Mouse (Mus musculus): ENCODE measurements at regions not wholly inside any gene's neighbourhood (a gene's known extent, or its start where the extent isn't known, plus 50 kb on each side); places are given as distances from the start of the nearest gene placed in this dataset.

DNA sequence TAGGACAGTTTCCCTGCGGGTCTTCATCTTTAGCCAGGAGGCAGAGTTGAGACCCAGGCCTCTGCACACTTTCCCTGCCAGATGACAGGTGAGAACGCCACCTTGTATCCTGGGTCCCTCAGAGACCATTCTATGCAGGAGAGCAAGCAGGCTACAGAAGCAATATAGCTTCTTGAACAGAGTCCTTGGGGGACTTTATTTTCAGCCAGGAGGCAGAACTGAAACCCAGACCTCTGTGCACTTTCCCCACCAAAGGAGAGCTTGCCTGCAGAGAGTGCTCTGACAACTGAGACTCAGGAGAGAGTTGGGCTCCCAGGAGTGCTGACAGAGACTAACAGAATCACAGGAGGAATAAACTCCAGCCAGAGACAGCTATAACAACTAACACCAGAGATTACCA, 185.5 kb downstream of the Olfr693 start:
- Histone ChIP-seq H3K9ac (replicated peaks; ENCODE audit: low read depth, low read length) (no peak overlapping the region), H3K27me3 (ENCODE audit: control insufficient read depth, insufficient read depth, low read length) (no peaks in the 10 kb centered on the region), H3K4me2 (ENCODE audit: low read depth, low read length) (no peak overlapping the region), H3K36me3 (replicated peaks; ENCODE audit: control insufficient read depth, insufficient read depth, low read length) (no peaks in the 10 kb centered on the region), H3K27ac (ENCODE audit: low read depth) (no peak overlapping the region), H3K4me1 (ENCODE audit: control insufficient read depth, insufficient read depth) (no peaks in the 10 kb centered on the region), H3K9me3 (replicated peaks; ENCODE audit: control insufficient read depth, low read length) (no peaks in the 10 kb centered on the region), H3K4me3 (ENCODE audit: low read depth, low read length) (no peak overlapping the region)
- 58% methylated on average over 2 of the region's 2 CpGs for WGBS
- TF ChIP-seq CTCF (IDR thresholded peaks at IDR 0.05; ENCODE audit: low read depth) (no peak), EP300 (IDR thresholded peaks at IDR 0.05; ENCODE audit: low read depth) (no peak)
- DNase-seq (ENCODE audit: low spot score), result no peak
- ATAC-seq (ENCODE audit: insufficient read depth, low read depth), result no peak

Measured in heart, postnatal 0 days (tissue).